Mouse (Mus musculus) cerebellum, adult 11-12 months (tissue): ENCODE data around the gene Phyh.
A peak's percentile ranks its signal among the peaks of the same experiment; 100 is the strongest.
"Not testable (repeated sequence)": the region's sequence is repeated elsewhere in the genome, so short reads cannot be mapped to it uniquely, and the experiment has no call there.

Experiments
- DNase-seq: peaks from one replicate; pipeline ENCODE4 v3.0.0; 2022

The Phyh gene

DNA sequence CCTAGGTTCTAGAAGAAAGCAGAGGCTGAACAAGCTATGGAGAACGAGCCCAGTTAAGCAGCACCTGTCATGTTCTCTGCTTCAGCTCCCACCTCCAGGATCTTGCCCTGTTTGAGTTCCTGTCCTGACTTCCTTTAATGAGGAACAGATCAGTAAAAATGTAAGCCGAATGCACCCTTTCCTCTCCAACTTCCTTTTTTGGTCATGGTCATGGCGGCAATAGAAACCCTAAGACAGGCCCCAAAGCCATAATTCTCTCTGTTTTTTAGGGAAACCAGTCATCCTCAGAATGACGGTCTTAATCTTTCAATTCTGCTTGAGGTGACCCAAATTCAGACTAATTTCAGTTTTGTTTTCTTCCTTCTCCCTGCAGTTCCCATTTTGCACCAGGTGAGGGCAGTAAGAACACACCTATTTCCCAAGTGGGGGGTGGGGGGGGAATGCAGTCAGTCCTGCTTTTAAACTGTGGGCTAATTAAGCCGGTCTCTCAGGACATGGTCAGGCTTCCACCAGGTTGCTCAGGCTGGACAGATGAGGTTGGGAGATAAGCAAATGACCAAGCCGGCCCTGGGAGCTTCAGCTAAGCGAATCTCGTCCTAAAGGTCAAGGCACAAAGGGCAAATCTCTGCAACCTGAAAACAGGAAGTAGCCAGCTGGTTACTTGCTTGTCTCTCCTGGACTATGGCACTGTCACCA is 1.3 kb upstream of the Phyh start:
- DNase-seq, result peak; percentile 58

DNA sequence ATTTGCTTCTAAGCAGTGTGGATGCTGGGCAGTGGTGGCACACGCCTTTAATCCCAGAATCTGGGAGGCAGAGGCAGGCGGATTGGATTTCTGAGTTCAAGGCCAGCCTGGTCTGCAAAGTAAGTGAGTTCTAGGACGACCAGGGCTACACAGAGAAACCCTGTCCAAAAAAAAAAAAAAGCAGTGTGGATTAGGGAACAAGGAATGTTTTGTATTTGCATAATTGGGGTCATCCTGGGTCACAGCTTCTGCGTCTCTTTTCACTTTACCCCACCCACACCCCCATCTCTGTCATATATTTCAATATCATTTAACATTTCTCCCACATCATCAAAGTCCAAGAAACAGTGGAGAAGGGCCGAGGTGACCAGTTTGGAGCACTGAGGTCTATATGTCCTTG is 2.2 kb downstream of the Phyh start:
- no peak for DNase-seq

GRCm38 (mm10) chr2:4922476-4923164 is 3.8 kb downstream of the Phyh start:
- no peak for DNase-seq

DNA sequence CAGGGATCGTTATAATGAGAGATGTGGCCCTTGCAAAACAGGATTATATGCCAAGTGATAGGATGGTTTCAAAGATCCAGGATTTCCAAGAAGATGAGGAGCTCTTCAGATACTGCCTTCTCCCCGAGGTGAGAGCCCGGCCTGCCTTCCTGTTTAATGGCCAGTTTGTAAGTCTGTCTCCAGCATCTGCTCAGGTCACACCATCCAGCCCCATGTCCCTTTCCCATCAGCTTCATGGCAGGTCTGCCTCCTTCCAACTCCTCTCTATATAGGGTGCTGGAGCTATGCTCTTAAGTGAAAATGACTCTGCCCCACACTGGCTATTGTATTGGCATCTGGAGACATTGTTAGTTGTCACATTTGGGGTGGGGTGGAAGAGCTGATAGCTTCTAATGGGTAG is 8.6 kb downstream of the Phyh start:
- no peak for DNase-seq

- no peak for DNase-seq
These were observed 10.4 kb downstream of the Phyh start for GRCm38 (mm10) chr2:4929230-4929629.

GRCm38 (mm10) chr2:4934516-4934915 is 15.7 kb downstream of the Phyh start:
- no peak for DNase-seq

GRCm38 (mm10) chr2:4937931-4938330 is 19.1 kb downstream of the Phyh start:
- no peak for DNase-seq

DNA sequence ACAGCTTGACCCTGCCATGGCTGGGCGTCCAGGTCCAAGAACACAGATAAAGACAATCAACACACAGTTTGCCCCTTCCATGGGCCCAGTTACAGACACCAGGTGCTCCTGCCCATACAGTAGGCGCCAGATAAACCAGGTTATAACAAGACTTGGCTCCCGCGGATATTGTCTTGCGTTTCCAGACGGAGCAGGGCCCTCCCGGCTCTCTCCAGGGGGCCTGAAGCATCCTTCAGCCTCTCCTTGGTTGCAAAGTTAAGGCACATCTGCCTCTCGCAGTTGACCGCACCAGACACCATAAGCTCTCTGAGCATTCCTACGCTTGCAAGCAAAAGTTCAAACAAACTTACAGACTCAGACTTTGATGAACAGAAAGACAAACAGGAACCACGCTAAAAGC is 22.0 kb downstream of the Phyh start:
- no peak for DNase-seq

GRCm38 (mm10) chr2:4949691-4950090 is 30.9 kb downstream of the Phyh start:
- DNase-seq, result not testable (repeated sequence)

DNA sequence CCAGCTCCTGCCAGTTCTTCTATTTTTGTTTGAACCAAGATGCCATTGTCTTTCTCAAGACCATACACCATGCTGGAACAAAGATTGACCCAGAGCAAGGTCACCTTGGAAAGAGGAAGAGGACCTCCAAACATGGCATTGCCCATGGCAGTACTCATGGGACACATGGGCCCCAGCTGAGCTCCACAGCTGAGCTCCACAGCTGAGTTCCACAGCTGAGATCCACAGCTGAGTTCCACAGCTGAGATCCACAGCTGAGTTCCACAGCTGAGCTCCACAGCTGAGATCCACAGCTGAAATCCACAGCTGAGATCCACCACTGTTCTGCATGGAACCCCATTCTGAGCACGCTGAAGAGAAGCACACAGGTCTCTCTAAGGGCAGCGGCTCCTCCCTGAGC is 32.2 kb downstream of the Phyh start:
- DNase-seq, result no peak

DNA sequence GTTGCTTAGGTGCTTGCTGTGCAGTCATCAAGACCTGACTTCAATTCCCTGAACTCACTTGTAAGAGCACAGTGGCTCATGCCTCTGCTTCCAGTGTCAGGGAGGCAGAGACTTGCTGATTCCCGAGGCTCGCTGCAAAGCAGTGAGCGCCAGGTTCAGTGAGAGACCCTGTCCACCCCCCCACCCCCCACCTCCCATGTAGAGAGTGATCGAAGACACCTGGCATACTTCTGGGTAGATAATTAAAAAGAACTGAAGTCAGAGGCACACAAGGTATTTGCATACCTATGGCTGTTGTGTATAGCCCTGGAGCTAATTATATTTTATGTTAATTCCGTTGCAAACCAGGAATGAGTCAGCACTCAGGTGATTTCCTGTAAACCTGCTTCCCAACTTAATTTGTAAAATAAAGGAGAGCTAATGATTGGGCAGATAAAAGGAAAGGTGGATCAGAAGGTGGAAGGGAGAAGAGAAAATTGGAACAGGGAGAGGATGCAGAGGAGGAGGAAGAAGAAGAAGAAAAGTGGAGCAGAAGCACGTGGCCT is 35.5 kb downstream of the Phyh start:
- DNase-seq, result no peak

GRCm38 (mm10) chr2:4958039-4958438 is 39.2 kb downstream of the Phyh start:
- DNase-seq, result no peak

- no peak for DNase-seq
These were observed 49.0 kb downstream of the Phyh start for GRCm38 (mm10) chr2:4967806-4968205.

DNA sequence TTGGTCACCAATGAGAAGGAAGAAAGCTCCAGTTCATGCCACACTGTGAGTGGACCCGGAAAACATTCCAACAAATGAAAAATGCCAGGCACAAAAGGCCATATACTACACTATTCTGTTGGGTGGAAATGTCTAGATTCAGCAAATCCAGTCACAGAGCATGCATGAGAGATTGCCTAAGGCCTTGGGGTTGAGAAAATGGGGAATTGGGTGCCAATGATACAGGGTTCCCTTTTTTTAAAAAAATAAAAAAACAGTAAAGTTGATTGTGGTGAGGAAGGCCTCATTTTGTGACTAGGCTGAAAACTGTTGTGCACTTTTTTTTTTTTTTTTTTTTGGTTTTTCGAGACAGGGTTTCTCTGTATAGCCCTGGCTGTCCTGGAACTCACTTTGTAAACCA is 50.3 kb downstream of the Phyh start:
- no peak for DNase-seq

DNA sequence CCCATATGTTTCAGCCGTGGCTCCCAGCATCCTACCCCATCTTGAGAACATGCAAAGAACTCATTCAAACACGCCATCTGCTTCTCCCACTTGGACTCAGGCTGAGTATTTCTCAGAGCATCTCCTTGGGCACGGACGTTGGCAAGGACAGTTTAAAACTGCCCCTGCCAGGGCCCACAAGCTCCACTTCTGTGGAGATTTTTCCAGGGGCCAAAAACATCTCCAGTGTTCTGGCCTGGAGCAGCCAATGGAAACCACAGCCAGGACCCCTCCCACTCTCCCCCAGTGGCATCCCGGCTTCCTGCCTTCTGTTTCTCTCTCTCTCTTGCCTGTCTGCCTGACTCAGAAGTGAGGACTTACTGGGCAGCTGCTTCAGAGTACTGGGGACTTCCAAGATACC is 57.0 kb downstream of the Phyh start, which contains the start of gene Ucma:
Ucma (plus strand) TSS at position 316 of the 400 bp plus-strand sequence.
- DNase-seq, result peak; percentile 4

- DNase-seq, result peak; percentile 9
These were observed 59.3 kb downstream of the Phyh start for GRCm38 (mm10) chr2:4978091-4978490.

GRCm38 (mm10) chr2:4983987-4984386 is 65.2 kb downstream of the Phyh start:
- DNase-seq, result no peak

GRCm38 (mm10) chr2:4985000-4985399 is 66.2 kb downstream of the Phyh start:
- no peak for DNase-seq

GRCm38 (mm10) chr2:4986798-4987197 is 68.0 kb downstream of the Phyh start:
- no peak for DNase-seq

GRCm38 (mm10) chr2:4987388-4988180 is 68.8 kb downstream of the Phyh start:
- no peak for DNase-seq
